45 mouse cellular contexts compared by ENCODE assay signal in the genomic region with DNA sequence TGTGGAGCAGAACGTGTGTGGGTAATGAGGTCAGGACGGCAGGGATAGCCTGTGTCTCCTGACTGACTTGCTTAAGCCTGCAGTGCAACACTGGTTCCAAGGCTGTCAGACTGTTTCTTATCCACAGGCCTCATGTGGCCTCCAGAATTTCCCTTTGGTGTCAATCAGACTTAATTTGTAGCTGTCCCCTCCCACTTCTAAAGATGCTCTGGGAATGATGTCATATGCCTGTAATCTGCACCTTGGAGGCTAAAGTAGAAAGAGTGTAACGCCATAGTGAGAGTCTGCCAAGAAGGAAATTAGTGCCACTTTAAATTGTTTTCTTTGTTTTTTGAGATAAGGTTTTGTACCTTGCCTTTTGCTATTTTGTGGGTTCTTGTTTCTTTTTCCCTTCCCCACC. TPM values are rescaled to one million over a fixed set of nuclear protein-coding genes. Genes with fewer than 3 reads are reported as not detected.
A peak's percentile ranks its signal among the peaks of the same experiment; 100 is the strongest.
DNase-seq lines count a peak whose midpoint lies in the region; ATAC-seq and TF ChIP-seq lines count a peak whose summit lies in the region.
"Had no signal": no experiment of that assay in that cellular context is flagged by ENCODE, and none has a peak within 500 bp of the region (broad histone marks: within the 10 kb centered on the region; RNA-seq: fewer than 3 reads in every experiment).

No protein-coding gene starts in this region.

- 45% methylated on average over 3 of the region's 3 CpGs for WGBS in heart, embryonic 16.5 days
- 85% methylated on average over 3 of the region's 3 CpGs for WGBS in kidney, embryonic 16.5 days

- TF ChIP-seq EP300 in MEL (IDR thresholded peaks at IDR 0.05; ENCODE audit: low read depth in 1 of 2, low read length in 2 of 2), result peak in 1 of 2 experiments; percentile 19; a peak in 1 of 4 replicates

- no peak overlapping the region for H3K9ac ChIP-seq in heart, embryonic 16.5 days (ENCODE audit: low read length)
- H3K9ac ChIP-seq in MEL (ENCODE audit: control insufficient read depth, low read depth, low read length, poor library complexity, severe bottlenecking), result 0 out of 2 replicates have a peak overlapping the region, but pooled peaks have one; percentile 10
- H3K9ac ChIP-seq in kidney, embryonic 16.5 days (replicated peaks; ENCODE audit: low read length), result no peak overlapping the region
- H3K9ac ChIP-seq: forebrain, embryonic 15.5 days; hindbrain, embryonic 15.5 days; limb, embryonic 12.5 days; liver, postnatal 0 days; midbrain, embryonic 15.5 days had no signal

- no peak overlapping the region for H3K4me3 ChIP-seq in heart, embryonic 16.5 days (ENCODE audit: low read length)
- no peak overlapping the region for H3K4me3 ChIP-seq in MEL (ENCODE audit: control insufficient read depth in 1 of 2, insufficient read depth in 1 of 2, low read depth in 2 of 2, low read length in 2 of 2)
- H3K4me3 ChIP-seq in kidney, embryonic 16.5 days (ENCODE audit: low read length), result no peak overlapping the region
- H3K4me3 ChIP-seq: forebrain, embryonic 10.5 days; forebrain, embryonic 15.5 days; heart, adult 2 months; hindbrain, embryonic 10.5 days; hindbrain, embryonic 15.5 days; limb, embryonic 12.5 days; midbrain, embryonic 10.5 days; midbrain, embryonic 15.5 days had no signal

- peak; percentile 23 for DNase-seq in adrenal gland, postnatal 14 days
- no peak for DNase-seq in adrenal gland, postnatal 4 days (ENCODE audit: low spot score in 2 of 2)
- no peak for DNase-seq in heart, postnatal 36 days
- peak; percentile 32 for DNase-seq in 3T3-L1 (ENCODE audit: low read depth, low spot score)
- peak; percentile 51 for DNase-seq in MEL (ENCODE audit: low read depth, low spot score)
- DNase-seq: cerebellum, adult 2 months; cerebellum, postnatal 14 days; gastrocnemius, postnatal 36 days; heart, adult 2 months; kidney, adult 11 months; kidney, postnatal 25 days; liver, postnatal 0 days; lung, postnatal 10 days; right cerebral cortex, adult 18-20 months; spleen, adult 18-20 months; thymus, postnatal 36 days had no signal

- no peaks in the 10 kb centered on the region; the same call in 1 of the 2 replicates for H3K9me3 ChIP-seq in heart, embryonic 16.5 days (replicated peaks; ENCODE audit: control insufficient read depth, low read length)
- H3K9me3 ChIP-seq in MEL (replicated peaks; ENCODE audit: insufficient read depth, low read length), result no peaks in the 10 kb centered on the region
- H3K9me3 ChIP-seq in kidney, embryonic 16.5 days (ENCODE audit: low read length), result no peaks in the 10 kb centered on the region
- H3K9me3 ChIP-seq: forebrain, embryonic 10.5 days; forebrain, embryonic 15.5 days; hindbrain, embryonic 10.5 days; hindbrain, embryonic 15.5 days; limb, embryonic 12.5 days; midbrain, embryonic 10.5 days; midbrain, embryonic 15.5 days had no signal

- H3K27ac ChIP-seq in heart, embryonic 16.5 days (ENCODE audit: low read length), result peak overlapping the region; percentile 25; the same call in 1 of the 2 replicates
- H3K27ac ChIP-seq in MEL (ENCODE audit: control insufficient read depth, low read depth, low read length), result peak overlapping the region; percentile 47; the same call in 1 of the 2 replicates
- no peak overlapping the region for H3K27ac ChIP-seq in kidney, embryonic 16.5 days (ENCODE audit: low read length)
- H3K27ac ChIP-seq: forebrain, embryonic 10.5 days; forebrain, embryonic 15.5 days; heart, adult 2 months; hindbrain, embryonic 10.5 days; hindbrain, embryonic 15.5 days; limb, embryonic 12.5 days; macrophage; midbrain, embryonic 10.5 days; midbrain, embryonic 15.5 days had no signal

- peaks cover 19% of the 10 kb centered on the region for H3K36me3 ChIP-seq in heart, embryonic 16.5 days (ENCODE audit: control insufficient read depth, insufficient read depth)
- peaks cover 14 to 25% of the 10 kb centered on the region in 2 experiments for H3K36me3 ChIP-seq in MEL (ENCODE audit: control insufficient read depth in 1 of 2, insufficient read depth in 2 of 2, low read length in 2 of 2)
- H3K36me3 ChIP-seq in kidney, embryonic 16.5 days (ENCODE audit: insufficient read depth, low read length), result peaks cover 22% of the 10 kb centered on the region

- H3K4me1 ChIP-seq in heart, embryonic 16.5 days (ENCODE audit: control insufficient read depth, insufficient read depth, low read length), result peaks cover 16% of the 10 kb centered on the region
- H3K4me1 ChIP-seq in MEL (ENCODE audit: control insufficient read depth in 1 of 2, insufficient read depth in 2 of 2, low read length in 2 of 2), result peaks cover 3 to 21% of the 10 kb centered on the region in 2 experiments; a peak in 3 of 4 replicates
- peaks cover 16% of the 10 kb centered on the region for H3K4me1 ChIP-seq in kidney, embryonic 16.5 days (ENCODE audit: insufficient read depth, low read length)

- TF ChIP-seq RAD21 in MEL (IDR thresholded peaks at IDR 0.05; ENCODE audit: low read depth, low read length), result no peak

- TF ChIP-seq CTCF in MEL (IDR thresholded peaks at IDR 0.05 in 2 of 3, conservative IDR thresholded peaks at IDR 0.05 in 1 of 3; ENCODE audit: control insufficient read depth in 1 of 3, insufficient read depth in 1 of 3, low read depth in 2 of 3, low read length in 3 of 3, poor library complexity in 1 of 3, severe bottlenecking in 1 of 3), result no peak

- H3K79me2 ChIP-seq in MEL (ENCODE audit: control insufficient read depth, insufficient read depth, low read length, poor library complexity), result peaks cover 31% of the 10 kb centered on the region

- H3K27me3 ChIP-seq in heart, embryonic 16.5 days (ENCODE audit: control insufficient read depth, insufficient read depth, low read length), result no peaks in the 10 kb centered on the region
- no peaks in the 10 kb centered on the region for H3K27me3 ChIP-seq in MEL (ENCODE audit: control insufficient read depth in 1 of 2, insufficient read depth in 2 of 2, low read length in 2 of 2)
- H3K27me3 ChIP-seq in kidney, embryonic 16.5 days (ENCODE audit: insufficient read depth, low read length), result no peaks in the 10 kb centered on the region
- H3K27me3 ChIP-seq: CH12.LX; forebrain, embryonic 15.5 days; hindbrain, embryonic 15.5 days; limb, embryonic 12.5 days; midbrain, embryonic 15.5 days; Patski had no signal

- H3K4me2 ChIP-seq in heart, embryonic 16.5 days (ENCODE audit: low read depth, low read length), result no peak overlapping the region
- H3K4me2 ChIP-seq in kidney, embryonic 16.5 days (replicated peaks; ENCODE audit: low read depth, low read length), result no peak overlapping the region
- H3K4me2 ChIP-seq: forebrain, embryonic 15.5 days; hindbrain, embryonic 15.5 days; limb, embryonic 12.5 days; liver, embryonic 11.5 days; midbrain, embryonic 15.5 days had no signal

- intact Hi-C loops in heart, postnatal 36 days (cut with DNase I), result no loop called here

- no peak for ATAC-seq in heart, embryonic 16.5 days (replicated peaks; ENCODE audit: extremely low read depth, insufficient read depth, low FRiP score)
- ATAC-seq in kidney, embryonic 16.5 days (ENCODE audit: low FRiP score, low TSS enrichment), result no peak
- ATAC-seq: forebrain, embryonic 15.5 days; inflammation-experienced regulatory T-cells, adult 6 months; liver, postnatal 0 days; midbrain, embryonic 15.5 days; Patski had no signal

- TF ChIP-seq POLR2A in MEL (IDR thresholded peaks at IDR 0.05; ENCODE audit: control insufficient read depth in 1 of 2, insufficient read depth in 1 of 2, low read depth in 1 of 2, low read length in 2 of 2, poor library complexity in 1 of 2), result no peak

RNA-seq across cellular contexts. Expression of gene Desi1, which starts 14.4 kb away (rescaled TPM):
- total RNA-seq in adrenal gland, postnatal 14 days (2021), result 68.4 and 74.8 TPM in 2 replicates
- total RNA-seq in adrenal gland, postnatal 4 days (2021), result 10 to 100 TPM; 83.6 to 95.1 TPM
- 22.4 and 37.4 TPM in 2 replicates for polyA plus RNA-seq in heart, embryonic 16.5 days (2015; fragmentation: Nextera tagmentation; extraction: Ambion mirVana)
- 10 to 100 TPM; 26.9 to 30.9 TPM for total RNA-seq in heart, postnatal 36 days (2021)
- total RNA-seq in MEL (2012; rRNA removed), result 22.6 and 26.3 TPM in 2 replicates
- 100 to 1,000 TPM in 1 of 2 experiments, not detected in 1; 116 TPM for polyA plus RNA-seq in MEL (2012; ENCODE audit: insufficient read depth in 1 of 2, insufficient read length in 2 of 2, low read depth in 1 of 2, low replicate concordance in 2 of 2, missing spikeins in 1 of 2)
- polyA plus RNA-seq in kidney, embryonic 16.5 days (2015; fragmentation: Nextera tagmentation; extraction: Ambion mirVana), result 28.4 and 28.9 TPM in 2 replicates

RNA-seq across cellular contexts. Expression of gene Snu13, which starts 28.1 kb away (rescaled TPM):
- total RNA-seq in adrenal gland, postnatal 14 days (2021), result 79.0 and 82.3 TPM in 2 replicates
- 100 to 1,000 TPM in 1 of 2 experiments, 10 to 100 TPM in 1; 92.5 to 102 TPM for total RNA-seq in adrenal gland, postnatal 4 days (2021)
- polyA plus RNA-seq in heart, embryonic 16.5 days (2015; fragmentation: Nextera tagmentation; extraction: Ambion mirVana), result 174 and 210 TPM in 2 replicates
- total RNA-seq in heart, postnatal 36 days (2021), result 10 to 100 TPM; 51.0 to 55.2 TPM
- total RNA-seq in MEL (2012; rRNA removed), result 262 and 297 TPM in 2 replicates
- polyA plus RNA-seq in MEL (2012; ENCODE audit: insufficient read depth in 1 of 2, insufficient read length in 2 of 2, low read depth in 1 of 2, low replicate concordance in 2 of 2, missing spikeins in 1 of 2), result 100 to 1,000 TPM; 196 to 375 TPM
- polyA plus RNA-seq in kidney, embryonic 16.5 days (2015; fragmentation: Nextera tagmentation; extraction: Ambion mirVana), result 283 and 300 TPM in 2 replicates

RNA-seq across cellular contexts. Expression of gene Xrcc6, which starts 31.7 kb away (rescaled TPM):
- 120 and 140 TPM in 2 replicates for total RNA-seq in adrenal gland, postnatal 14 days (2021)
- 10 to 100 TPM; 89.4 to 92.6 TPM for total RNA-seq in adrenal gland, postnatal 4 days (2021)
- 76.8 and 113 TPM in 2 replicates for polyA plus RNA-seq in heart, embryonic 16.5 days (2015; fragmentation: Nextera tagmentation; extraction: Ambion mirVana)
- 10 to 100 TPM; 25.0 to 26.5 TPM for total RNA-seq in heart, postnatal 36 days (2021)
- total RNA-seq in MEL (2012; rRNA removed), result 90.3 and 108 TPM in 2 replicates
- 100 to 1,000 TPM in 1 of 2 experiments, not detected in 1; 108 TPM for polyA plus RNA-seq in MEL (2012; ENCODE audit: insufficient read depth in 1 of 2, insufficient read length in 2 of 2, low read depth in 1 of 2, low replicate concordance in 2 of 2, missing spikeins in 1 of 2)
- 89.2 and 89.4 TPM in 2 replicates for polyA plus RNA-seq in kidney, embryonic 16.5 days (2015; fragmentation: Nextera tagmentation; extraction: Ambion mirVana)

RNA-seq across cellular contexts. Expression of gene 1700029P11Rik, which starts 38.9 kb away (rescaled TPM):
- total RNA-seq in adrenal gland, postnatal 14 days (2021), result not detected in 2 replicates
- total RNA-seq in adrenal gland, postnatal 4 days (2021), result not detected
- not detected in 2 replicates for polyA plus RNA-seq in heart, embryonic 16.5 days (2015; fragmentation: Nextera tagmentation; extraction: Ambion mirVana)
- total RNA-seq in heart, postnatal 36 days (2021), result not detected
- not detected in 2 replicates for total RNA-seq in MEL (2012; rRNA removed)
- polyA plus RNA-seq in MEL (2012; ENCODE audit: insufficient read depth in 1 of 2, insufficient read length in 2 of 2, low read depth in 1 of 2, low replicate concordance in 2 of 2, missing spikeins in 1 of 2), result under 1 TPM in 1 of 2 experiments, not detected in 1; 0.07 TPM
- not detected in 2 replicates for polyA plus RNA-seq in kidney, embryonic 16.5 days (2015; fragmentation: Nextera tagmentation; extraction: Ambion mirVana)
- total RNA-seq: CH12.LX; gastrocnemius, adult 18-20 months; gastrocnemius, postnatal 36 days; heart, adult 2 months; layer of hippocampus, adult 18-20 months; layer of hippocampus, postnatal 10 days; left cerebral cortex, adult 18-20 months; left cerebral cortex, postnatal 25 days; neutrophil, adult 5-6 weeks had no signal
- polyA plus RNA-seq: brain, embryonic 14.5 days; C2C12; cerebellum, adult 2 months; embryonic facial prominence, embryonic 11.5 days; forebrain, embryonic 10.5 days; forebrain, embryonic 15.5 days; frontal cortex, adult 2 months; heart, adult 2 months; heart, postnatal 0 days; hindbrain, embryonic 10.5 days; hindbrain, embryonic 15.5 days; inflammation-experienced regulatory T-cells, adult 6 months; kidney, embryonic 14.5 days; limb, embryonic 12.5 days; liver, embryonic 11.5 days; liver, postnatal 0 days; macrophage; midbrain, embryonic 10.5 days; midbrain, embryonic 15.5 days; neural tube, embryonic 11.5 days; Patski; stomach, embryonic 16.5 days had no signal

RNA-seq across cellular contexts. Expression of gene 4930407I10Rik, which starts 39.7 kb away (rescaled TPM):
- total RNA-seq in adrenal gland, postnatal 14 days (2021), result not detected in 2 replicates
- total RNA-seq in adrenal gland, postnatal 4 days (2021), result not detected
- polyA plus RNA-seq in heart, embryonic 16.5 days (2015; fragmentation: Nextera tagmentation; extraction: Ambion mirVana), result not detected in 2 replicates
- total RNA-seq in heart, postnatal 36 days (2021), result not detected
- total RNA-seq in MEL (2012; rRNA removed), result not detected in 2 replicates
- polyA plus RNA-seq in MEL (2012; ENCODE audit: insufficient read depth in 1 of 2, insufficient read length in 2 of 2, low read depth in 1 of 2, low replicate concordance in 2 of 2, missing spikeins in 1 of 2), result not detected
- not detected in 2 replicates for polyA plus RNA-seq in kidney, embryonic 16.5 days (2015; fragmentation: Nextera tagmentation; extraction: Ambion mirVana)
- total RNA-seq: ES-E14; gastrocnemius, adult 18-20 months; gastrocnemius, postnatal 36 days; heart, adult 2 months; layer of hippocampus, adult 18-20 months; layer of hippocampus, postnatal 10 days; left cerebral cortex, adult 18-20 months; left cerebral cortex, postnatal 25 days; neutrophil, adult 5-6 weeks had no signal
- polyA plus RNA-seq: C2C12; cerebellum, adult 2 months; embryonic facial prominence, embryonic 11.5 days; forebrain, embryonic 10.5 days; forebrain, embryonic 15.5 days; frontal cortex, adult 2 months; heart, adult 2 months; heart, postnatal 0 days; hindbrain, embryonic 10.5 days; hindbrain, embryonic 15.5 days; inflammation-experienced regulatory T-cells, adult 6 months; kidney, embryonic 14.5 days; limb, embryonic 12.5 days; liver, embryonic 11.5 days; liver, postnatal 0 days; macrophage; midbrain, embryonic 10.5 days; midbrain, embryonic 15.5 days; neural tube, embryonic 11.5 days; Patski; stomach, embryonic 16.5 days had no signal

Comparison
In these comparisons a context has a peak if more than half of its experiments do, and no peak if none do; other contexts are left out.
1. DNase-seq: peak in adrenal gland, postnatal 14 days (single experiment), 3T3-L1 (single experiment) and MEL (single experiment); none in adrenal gland, postnatal 4 days (0 of 2) and heart, postnatal 36 days (0 of 2).